Mouse (Mus musculus) ES-E14 (cell line): ENCODE data around the gene Kif11. TPM values are rescaled to one million over a fixed set of nuclear protein-coding genes. Genes with fewer than 3 reads are reported as not detected.

ENCODE experiments used
- DNase-seq: peaks from one replicate; pipeline ENCODE4 v3.0.0-alpha.2; 2013; ENCODE audit warnings: low read depth, low spot score
- H3K27ac ChIP-seq: 2 replicates; pipeline ENCODE4 v1.5.1; 2012; ENCODE audit warnings: low read depth, mild to moderate bottlenecking, low read length, moderate library complexity, mixed read lengths; ENCODE audit not compliant: poor library complexity, insufficient read depth, severe bottlenecking
- H3K36me3 ChIP-seq: 2 replicates; pipeline ENCODE4 v1.6.1; 2012; ENCODE audit warnings: mild to moderate bottlenecking, low read length, moderate library complexity, mixed read lengths; ENCODE audit not compliant: control insufficient read depth, poor library complexity, insufficient read depth, severe bottlenecking
- H3K4me1 ChIP-seq, 2 experiments: fragments of 150-350 bp in 1 of 2; sonication (generic) in 1 of 2; 2 replicates each; pipeline ENCODE4 v1.6.1; 2012; ENCODE audit warnings: low read length in 2 of 2, mild to moderate bottlenecking in 1 of 2, mixed read lengths in 1 of 2; ENCODE audit not compliant: control insufficient read depth in 2 of 2, insufficient read depth in 2 of 2, poor library complexity in 1 of 2
- H3K4me3 ChIP-seq, 2 experiments: fragments of 150-350 bp in 1 of 2; sonication (generic) in 1 of 2; 2 replicates each; pipeline ENCODE4 v1.5.1; 2012; ENCODE audit warnings: low read length in 2 of 2, low read depth in 1 of 2, mild to moderate bottlenecking in 1 of 2, mixed read lengths in 1 of 2; ENCODE audit not compliant: insufficient read depth in 1 of 2, poor library complexity in 1 of 2, severe bottlenecking in 1 of 2
- H3K9ac ChIP-seq: 2 replicates; pipeline ENCODE4 v1.6.1; 2012; ENCODE audit warnings: low read depth, mild to moderate bottlenecking, low read length, mixed read lengths; ENCODE audit not compliant: poor library complexity, insufficient read depth, severe bottlenecking
- H3K9me3 ChIP-seq: fragments of 150-350 bp; sonication (generic); 2 replicates; pipeline ENCODE4 v1.6.1; 2012; ENCODE audit warnings: low read depth, mild to moderate bottlenecking, low read length; ENCODE audit not compliant: control insufficient read depth, insufficient read depth
- CHD2 ChIP-seq: IDR thresholded peaks from 2 replicates; pipeline ENCODE4 v1.6.1; 2014; ENCODE audit warnings: mild to moderate bottlenecking, low read depth, low read length, inconsistent platforms
- HCFC1 ChIP-seq: IDR thresholded peaks from 2 replicates; pipeline ENCODE4 v1.6.1; 2012; ENCODE audit warnings: low read length, inconsistent platforms, borderline replicate concordance; ENCODE audit not compliant: insufficient read depth
- MAFK ChIP-seq: IDR thresholded peaks from 2 replicates; pipeline ENCODE4 v1.6.1; 2014; ENCODE audit warnings: mild to moderate bottlenecking, low read depth, low read length, inconsistent platforms; ENCODE audit not compliant: insufficient read depth
- ZC3H11A ChIP-seq: IDR thresholded peaks from 2 replicates; pipeline ENCODE4 v1.6.1; 2012; ENCODE audit warnings: low read depth, mild to moderate bottlenecking, inconsistent platforms, low read length, borderline replicate concordance
- ZNF384 ChIP-seq: IDR thresholded peaks from 2 replicates; pipeline ENCODE4 v1.6.1; 2012; ENCODE audit warnings: low read depth, low read length, inconsistent platforms
- in situ Hi-C, 2 experiments: fragments of 600-800 bp; cut with MboI; formaldehyde crosslinking; loops; one replicate each; pipeline ENCODE4 v1.15.1; 2025; ENCODE audit warnings: low sequenced_read_pairs in 2 of 2, inconsistent platforms in 1 of 2; ENCODE audit not compliant: unreplicated experiment in 2 of 2
- total RNA-seq: library from RNA; depleted of rRNA; stranded (reverse); fragments of 300-350 nt; gene quantifications from 2 replicates; pipeline ENCODE4 v1.2.3, GENCODE M21; 2012

Gene Kif11
- total RNA-seq, 1 experiment, result 59.4 TPM

GRCm38 (mm10) chr19:37440708-37441475 is 64.7 kb downstream of the Kif11 start:
- no peak for TF ChIP-seq ZC3H11A
- TF ChIP-seq MAFK, result no peak
- TF ChIP-seq ZNF384, result no peak
- no peak for TF ChIP-seq CHD2
- H3K9ac ChIP-seq, result no peak overlapping the region
- H3K9me3 ChIP-seq, result no peaks in the 10 kb centered on the region
- no peak overlapping the region for H3K27ac ChIP-seq
- H3K36me3 ChIP-seq, result no peaks in the 10 kb centered on the region
- DNase-seq, result no peak
- H3K4me1 ChIP-seq, result peaks cover 4 to 8% of the 10 kb centered on the region in 2 experiments; a peak in 2 of 4 replicates
- no peak overlapping the region for H3K4me3 ChIP-seq
- in situ Hi-C loops, result no loop called here

- Histone ChIP-seq H3K9ac (no peak overlapping the region), H3K27ac (no peak overlapping the region), H3K4me3 (no peak overlapping the region), H3K9me3 (no peaks in the 10 kb centered on the region), H3K4me1 (no peaks in the 10 kb centered on the region), H3K36me3 (no peaks in the 10 kb centered on the region)
- TF ChIP-seq MAFK, result no peak
- TF ChIP-seq HCFC1, result no peak
- TF ChIP-seq ZC3H11A, result no peak
- TF ChIP-seq CHD2, result no peak
- no peak for TF ChIP-seq ZNF384
- DNase-seq, result no peak
- in situ Hi-C loops, result no loop called here
Measured at GRCm38 (mm10) chr19:37442524-37443286, 66.5 kb downstream of the Kif11 start.

GRCm38 (mm10) chr19:37443631-37444140 is 67.5 kb downstream of the Kif11 start:
- H3K27ac ChIP-seq, result no peak overlapping the region
- in situ Hi-C loops, result no loop called here
- H3K4me1 ChIP-seq, result no peaks in the 10 kb centered on the region
- TF ChIP-seq MAFK, result no peak
- TF ChIP-seq ZNF384, result no peak
- no peak for TF ChIP-seq CHD2
- TF ChIP-seq HCFC1, result no peak
- H3K9ac ChIP-seq, result no peak overlapping the region
- H3K36me3 ChIP-seq, result no peaks in the 10 kb centered on the region
- DNase-seq, result no peak
- no peak overlapping the region for H3K4me3 ChIP-seq
- peaks cover 2% of the 10 kb centered on the region; the same call in 1 of the 2 replicates for H3K9me3 ChIP-seq

GRCm38 (mm10) chr19:37448212-37448611 is 72.0 kb downstream of the Kif11 start:
- no peak overlapping the region for H3K27ac ChIP-seq
- no peaks in the 10 kb centered on the region; the same call in 1 of the 2 replicates for H3K36me3 ChIP-seq
- no peak overlapping the region for H3K4me3 ChIP-seq
- in situ Hi-C loops, result no loop called here
- H3K4me1 ChIP-seq, result no peaks in the 10 kb centered on the region
- H3K9me3 ChIP-seq, result peaks cover 4% of the 10 kb centered on the region; the same call in 1 of the 2 replicates
- H3K9ac ChIP-seq, result no peak overlapping the region
- TF ChIP-seq ZNF384 (no peak), ZC3H11A (no peak), HCFC1 (no peak), CHD2 (no peak), MAFK (no peak)
- DNase-seq, result no peak
